Mouse (Mus musculus) cerebellum, postnatal 4 days (tissue): Measurements from ENCODE around the gene Zfp982.
"Not testable (repeated sequence)": the region's sequence is repeated elsewhere in the genome, so short reads cannot be mapped to it uniquely, and the experiment has no call there.

Experiments
- DNase-seq, 2 experiments: peaks; one replicate each; pipeline ENCODE4 v3.0.0; 2022; ENCODE audit warnings: low spot score in 2 of 2, mixed read lengths in 1 of 2

The Zfp982 gene

GRCm38 (mm10) chr4:147492117-147492516 lies at the start of gene Zfp982:
Zfp982 (plus strand) TSS chr4:147492417.
- DNase-seq: not testable (repeated sequence)

- DNase-seq: not testable (repeated sequence)
These were observed 49.3 kb upstream of the Zfp982 start for GRCm38 (mm10) chr4:147442649-147443553.

- DNase-seq: not testable (repeated sequence)
These were observed 48.7 kb upstream of the Zfp982 start for GRCm38 (mm10) chr4:147443554-147443927.

GRCm38 (mm10) chr4:147445371-147445770 lies 46.8 kb upstream of the Zfp982 start:
- not testable (repeated sequence) for DNase-seq

- no peak for DNase-seq
These were observed 43.9 kb upstream of the Zfp982 start for GRCm38 (mm10) chr4:147448358-147448757.

GRCm38 (mm10) chr4:147449099-147449581 lies 43.1 kb upstream of the Zfp982 start:
- no peak for DNase-seq

- DNase-seq: not testable (repeated sequence)
These were observed 42.2 kb upstream of the Zfp982 start for GRCm38 (mm10) chr4:147449986-147450385.

GRCm38 (mm10) chr4:147467207-147467606 lies 25.0 kb upstream of the Zfp982 start:
- not testable (repeated sequence) for DNase-seq

GRCm38 (mm10) chr4:147498772-147499613 lies 6.8 kb downstream of the Zfp982 start:
- not testable (repeated sequence) for DNase-seq

GRCm38 (mm10) chr4:147509174-147509573 lies 17.0 kb downstream of the Zfp982 start:
- no peak for DNase-seq

- no peak for DNase-seq
These were observed 26.8 kb downstream of the Zfp982 start for GRCm38 (mm10) chr4:147518981-147519380.

- no peak for DNase-seq
These were observed 27.9 kb downstream of the Zfp982 start for GRCm38 (mm10) chr4:147520100-147520499.

- no peak for DNase-seq
These were observed 32.9 kb downstream of the Zfp982 start for GRCm38 (mm10) chr4:147525125-147525524.

- no peak for DNase-seq
These were observed 38.1 kb downstream of the Zfp982 start for GRCm38 (mm10) chr4:147530366-147530765.

- DNase-seq: not testable (repeated sequence)
These were observed 43.7 kb downstream of the Zfp982 start for GRCm38 (mm10) chr4:147535916-147536315.

GRCm38 (mm10) chr4:147537702-147538101 lies 45.5 kb downstream of the Zfp982 start:
- DNase-seq: no peak

- not testable (repeated sequence) for DNase-seq
These were observed 47.7 kb downstream of the Zfp982 start, which contains the start of gene Gm16503 for GRCm38 (mm10) chr4:147539918-147540317. Gm16503 (plus strand) TSS chr4:147540218.

GRCm38 (mm10) chr4:147541105-147541504 lies 48.9 kb downstream of the Zfp982 start:
- DNase-seq: no peak

- not testable (repeated sequence) for DNase-seq
These were observed 60.9 kb downstream of the Zfp982 start, which contains the start of gene Zfp985 for GRCm38 (mm10) chr4:147553071-147553470. Zfp985 (plus strand) TSS chr4:147553277.

GRCm38 (mm10) chr4:147554361-147554760 lies 62.1 kb downstream of the Zfp982 start:
- not testable (repeated sequence) for DNase-seq

- not testable (repeated sequence) for DNase-seq
These were observed 64.7 kb downstream of the Zfp982 start for GRCm38 (mm10) chr4:147556921-147557320.

GRCm38 (mm10) chr4:147558011-147558410 lies 65.8 kb downstream of the Zfp982 start:
- not testable (repeated sequence) for DNase-seq
